Mouse (Mus musculus) C2C12 (cell line): ENCODE data around the gene Sema4d. TPM values are rescaled to one million over a fixed set of nuclear protein-coding genes. Genes with fewer than 3 reads are reported as not detected.

Experiments
- H3K27me3 ChIP-seq: one replicate; pipeline ENCODE4 v1.6.1; 2011; ENCODE audit not compliant: control insufficient read depth, insufficient read depth, insufficient read length
- H3K36me3 ChIP-seq: one replicate; pipeline ENCODE4 v1.6.1; 2011; ENCODE audit not compliant: control insufficient read depth, insufficient read depth
- H3K4me3 ChIP-seq: one replicate; pipeline ENCODE4 v1.5.1; 2011; ENCODE audit warnings: mild to moderate bottlenecking, control low read depth; ENCODE audit not compliant: poor library complexity, insufficient read depth, severe bottlenecking
- H3K79me2 ChIP-seq: one replicate; pipeline ENCODE4 v1.6.1; 2011; ENCODE audit not compliant: control insufficient read depth, insufficient read depth
- H3K79me3 ChIP-seq: one replicate; pipeline ENCODE4 v1.6.1; 2011; ENCODE audit warnings: low read depth, control low read depth
- H3ac ChIP-seq: one replicate; pipeline ENCODE3; 2011; ENCODE audit warnings: low read depth; ENCODE audit not compliant: control insufficient read depth, insufficient read length
- CEBPB ChIP-seq: IDR thresholded peaks from one replicate; pipeline ENCODE4 v1.6.1; 2011; ENCODE audit warnings: low read depth, mild to moderate bottlenecking, control low read depth, moderate library complexity
- CTCF ChIP-seq: IDR thresholded peaks from one replicate; pipeline ENCODE4 v1.5.1; 2011; ENCODE audit not compliant: control insufficient read depth, insufficient read depth, insufficient read length
- FOSL1 ChIP-seq: IDR thresholded peaks from one replicate; pipeline ENCODE4 v1.8.0; 2011; ENCODE audit warnings: mild to moderate bottlenecking, low read length; ENCODE audit not compliant: poor library complexity, insufficient read depth, severe bottlenecking
- MAX ChIP-seq: IDR thresholded peaks from one replicate; pipeline ENCODE4 v1.6.1; 2011; ENCODE audit warnings: mild to moderate bottlenecking, control low read depth
- MYOD1 ChIP-seq: IDR thresholded peaks from one replicate; pipeline ENCODE4 v1.6.1; 2011; ENCODE audit warnings: low read depth; ENCODE audit not compliant: control insufficient read depth, insufficient read length
- MYOG ChIP-seq: IDR thresholded peaks from one replicate; pipeline ENCODE4 v1.6.1; 2011; ENCODE audit not compliant: control insufficient read depth, insufficient read length; ENCODE audit errors: extremely low read depth
- USF1 ChIP-seq: IDR thresholded peaks from one replicate; pipeline ENCODE4 v1.6.1; 2011; ENCODE audit warnings: low read depth, mild to moderate bottlenecking, control low read depth, moderate library complexity
- polyA plus RNA-seq: library from polyadenylated mRNA; unstranded; fragments of >200 nt; fragmentation: generic; extraction: Trizol; gene quantifications from one replicate; pipeline ENCODE4 v1.2.1, GENCODE M21; 2012; ENCODE audit warnings: missing spikeins

Gene Sema4d
- polyA plus RNA-seq, 1 experiment = 0.20 TPM

DNA sequence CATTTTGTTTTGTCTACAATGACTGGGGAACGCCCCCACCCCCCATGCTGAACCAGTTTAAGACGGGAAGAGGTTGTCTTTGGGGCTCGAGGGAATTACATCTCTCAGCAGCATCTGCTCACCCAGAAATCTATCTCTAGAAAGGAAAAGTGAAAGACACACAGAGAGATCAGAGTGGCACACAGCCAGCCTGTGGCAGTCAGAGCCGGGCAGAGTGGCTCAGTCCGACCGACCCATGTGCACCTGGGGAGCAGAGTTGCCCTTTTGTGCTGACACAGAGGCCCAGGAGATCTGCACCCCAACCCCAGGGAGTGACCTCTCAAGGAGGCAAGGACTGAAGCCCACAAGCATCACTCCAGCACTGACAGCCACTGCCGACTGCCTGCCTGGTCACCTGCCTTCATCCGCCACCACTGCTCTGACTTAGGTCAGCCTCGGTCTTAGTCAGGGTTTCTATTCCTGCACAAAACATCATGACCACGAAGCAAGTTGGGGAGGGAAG lies 50.9 kb downstream of the Sema4d start:
- TF ChIP-seq CEBPB (no peak), USF1 (no peak), MAX (no peak), MYOD1 (no peak), MYOG (no peak), CTCF (no peak)
- H3K4me3 ChIP-seq = no peak overlapping the region

DNA sequence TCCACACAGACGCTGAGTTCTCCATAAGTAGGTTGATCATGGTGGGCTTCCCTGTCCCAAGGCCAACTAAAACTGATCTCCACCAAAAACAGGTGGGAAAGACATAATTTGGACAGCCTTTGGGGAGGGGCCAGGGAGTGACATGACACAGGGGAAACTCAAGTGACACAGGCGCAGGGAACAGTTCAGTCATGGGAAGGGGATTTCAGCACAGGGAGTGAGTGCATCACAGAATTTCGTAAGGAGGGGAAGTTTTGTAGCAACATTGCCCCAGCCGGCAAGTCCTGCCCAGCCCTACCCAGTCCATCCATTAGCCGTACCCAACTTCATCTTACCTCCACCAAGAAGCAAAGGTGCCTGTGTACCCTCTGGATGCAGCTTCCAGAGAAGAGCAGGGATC lies 52.8 kb downstream of the Sema4d start:
- Histone ChIP-seq H3ac (no peak overlapping the region), H3K27me3 (no peaks in the 10 kb centered on the region), H3K36me3 (no peaks in the 10 kb centered on the region), H3K79me3 (no peaks in the 10 kb centered on the region), H3K79me2 (no peaks in the 10 kb centered on the region), H3K4me3 (no peak overlapping the region)
- no peak for TF ChIP-seq MYOG

More for the DNA sequence above, 50.9 kb downstream of the Sema4d start:
- Histone ChIP-seq H3ac (no peak overlapping the region), H3K79me3 (no peaks in the 10 kb centered on the region), H3K79me2 (no peaks in the 10 kb centered on the region), H3K27me3 (no peaks in the 10 kb centered on the region), H3K36me3 (no peaks in the 10 kb centered on the region)

DNA sequence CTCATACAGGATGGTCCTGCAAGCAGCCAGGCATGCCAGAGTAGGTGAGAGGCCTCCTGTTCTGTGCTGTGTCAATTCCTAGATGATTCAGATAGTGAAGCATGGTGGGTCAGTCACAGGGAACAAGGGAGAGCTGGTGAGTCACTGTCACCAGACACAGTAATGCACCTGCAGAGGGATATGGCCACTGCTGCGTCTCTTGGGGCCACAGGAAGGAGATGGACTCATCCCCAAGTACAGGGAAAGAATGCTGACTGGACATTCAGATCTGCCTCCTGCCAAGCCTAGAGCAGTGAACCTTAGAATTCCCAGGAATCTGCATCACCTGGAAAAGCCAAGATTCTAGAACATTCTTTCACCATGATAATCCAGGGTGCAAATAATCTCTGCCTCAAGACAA lies 53.8 kb downstream of the Sema4d start:
- Histone ChIP-seq H3K36me3 (no peaks in the 10 kb centered on the region), H3K4me3 (no peak overlapping the region), H3K79me3 (no peaks in the 10 kb centered on the region), H3K27me3 (no peaks in the 10 kb centered on the region), H3ac (no peak overlapping the region), H3K79me2 (no peaks in the 10 kb centered on the region)
- TF ChIP-seq USF1 (no peak), MAX (no peak), CEBPB (no peak), FOSL1 (no peak), CTCF (no peak), MYOD1 (no peak), MYOG (no peak)

DNA sequence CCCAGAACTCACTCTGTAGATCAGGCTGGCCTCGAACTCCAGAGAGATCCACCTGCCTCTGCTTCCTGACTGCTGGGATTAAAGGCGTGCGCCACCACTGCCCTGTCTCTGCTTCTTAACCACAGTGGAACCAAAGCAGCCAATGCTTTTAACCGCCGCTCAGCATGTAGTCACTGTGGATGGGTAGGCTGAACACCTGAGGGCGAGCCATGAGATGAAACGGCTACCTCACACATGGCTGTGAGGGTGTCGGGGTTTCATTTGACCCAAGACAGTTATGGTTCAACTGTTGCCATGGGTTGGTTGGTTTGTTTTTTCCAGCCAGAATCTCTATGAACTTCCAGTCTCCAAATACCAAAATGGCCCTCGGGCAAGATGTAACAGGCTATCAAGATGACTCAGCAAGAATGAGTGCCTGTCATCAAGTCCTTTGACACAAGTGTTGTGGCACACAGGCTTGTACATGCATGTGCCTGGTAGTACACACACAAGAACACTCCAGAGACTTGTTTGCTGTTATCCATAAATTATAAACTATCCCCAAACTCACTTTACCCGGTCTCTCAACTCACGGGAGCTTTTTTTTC lies 54.9 kb downstream of the Sema4d start:
- TF ChIP-seq FOSL1 (no peak), MYOG (no peak), USF1 (no peak), MAX (no peak), MYOD1 (no peak), CTCF (no peak), CEBPB (no peak)

DNA sequence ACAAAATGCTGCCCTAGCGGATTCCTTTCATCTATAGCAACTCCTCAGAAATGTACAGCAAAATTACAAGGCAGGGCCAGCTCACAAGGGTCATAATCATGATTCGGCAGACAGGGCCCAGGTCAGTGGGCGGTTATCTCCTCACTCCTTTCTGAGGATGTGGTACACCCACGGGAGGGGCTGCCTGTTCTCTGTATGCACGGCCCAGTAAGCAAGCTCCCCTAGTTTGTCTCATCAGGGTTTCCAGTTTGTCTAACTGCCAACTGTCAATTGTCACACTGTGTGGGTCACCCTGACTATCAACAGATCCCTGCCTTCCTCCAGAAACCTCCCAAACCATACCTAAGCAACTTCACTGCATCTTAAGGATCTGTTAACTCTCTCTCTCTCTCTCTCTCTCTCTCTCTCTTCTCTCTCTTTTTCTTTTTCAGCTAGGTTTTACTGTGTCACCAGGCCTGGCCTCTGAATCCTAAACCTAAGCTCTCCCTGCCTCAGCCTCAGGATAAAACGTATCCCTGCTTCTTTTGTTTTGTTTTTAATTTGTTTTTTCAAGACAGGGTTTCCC lies 55.5 kb downstream of the Sema4d start:
- no peak overlapping the region for H3ac ChIP-seq
- no peak overlapping the region for H3K4me3 ChIP-seq
- no peaks in the 10 kb centered on the region for H3K79me2 ChIP-seq
- TF ChIP-seq CTCF = no peak
- TF ChIP-seq MYOD1 = no peak
- no peak for TF ChIP-seq CEBPB
- TF ChIP-seq MYOG = no peak
- no peak for TF ChIP-seq USF1
- TF ChIP-seq FOSL1 = no peak
- no peak for TF ChIP-seq MAX
- H3K27me3 ChIP-seq = no peaks in the 10 kb centered on the region
- H3K79me3 ChIP-seq = no peaks in the 10 kb centered on the region
- no peaks in the 10 kb centered on the region for H3K36me3 ChIP-seq

More for the DNA sequence above, 54.9 kb downstream of the Sema4d start:
- no peaks in the 10 kb centered on the region for H3K27me3 ChIP-seq
- no peaks in the 10 kb centered on the region for H3K79me3 ChIP-seq
- H3K4me3 ChIP-seq = no peak overlapping the region
- no peaks in the 10 kb centered on the region for H3K79me2 ChIP-seq
- no peaks in the 10 kb centered on the region for H3K36me3 ChIP-seq
- no peak overlapping the region for H3ac ChIP-seq

DNA sequence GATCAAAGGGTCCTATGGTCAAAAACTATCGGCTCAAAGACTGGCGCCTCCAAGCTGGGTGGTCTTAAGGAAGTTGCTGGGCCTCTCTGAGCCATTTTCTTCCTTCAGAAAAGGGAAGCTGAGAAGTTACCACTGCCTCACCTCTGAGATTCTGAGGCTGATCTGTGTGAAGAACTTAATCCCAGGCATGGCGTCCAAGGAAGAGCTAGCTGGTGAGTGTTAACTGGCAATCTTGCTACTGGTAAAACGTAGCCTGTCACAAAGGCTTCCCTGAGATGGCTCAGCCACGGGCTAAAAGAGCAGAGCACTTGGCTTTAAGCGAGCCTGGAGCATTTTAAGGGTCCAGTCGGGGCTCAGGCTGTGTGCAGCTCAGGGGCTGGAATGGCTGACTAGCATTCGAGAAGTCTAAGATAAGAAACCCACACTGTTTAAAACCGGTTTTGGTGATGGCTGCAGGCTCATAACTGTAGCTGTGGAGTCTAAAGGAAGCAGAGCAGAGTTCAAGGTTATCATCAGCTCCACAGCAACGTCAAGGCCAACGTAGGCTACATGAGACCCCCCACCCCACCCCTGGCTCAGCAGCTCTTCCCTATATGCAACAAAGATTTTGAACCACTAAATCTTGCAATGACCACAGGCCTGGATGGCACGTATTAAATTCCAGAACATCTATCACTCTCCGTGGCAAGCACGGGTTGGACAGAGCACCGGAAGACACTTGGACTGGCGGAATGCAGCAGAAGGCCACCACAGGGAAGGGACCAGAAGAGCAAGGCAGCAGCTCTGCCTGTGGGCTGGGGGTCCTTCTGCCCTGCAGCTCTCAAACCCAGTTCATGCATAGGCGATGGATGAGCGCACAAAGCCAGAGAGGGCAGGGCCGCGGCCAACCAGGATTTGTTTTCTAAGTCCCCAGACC lies 56.3 kb downstream of the Sema4d start:
- Histone ChIP-seq H3K79me2 (no peaks in the 10 kb centered on the region), H3K79me3 (no peaks in the 10 kb centered on the region), H3K4me3 (no peak overlapping the region), H3K27me3 (no peaks in the 10 kb centered on the region), H3K36me3 (no peaks in the 10 kb centered on the region), H3ac (no peak overlapping the region)
- no peak for TF ChIP-seq CEBPB
- no peak for TF ChIP-seq FOSL1
- no peak for TF ChIP-seq MYOG
- TF ChIP-seq MAX = no peak
- no peak for TF ChIP-seq MYOD1
- TF ChIP-seq USF1 = no peak
- no peak for TF ChIP-seq CTCF
